In the genomic region with DNA sequence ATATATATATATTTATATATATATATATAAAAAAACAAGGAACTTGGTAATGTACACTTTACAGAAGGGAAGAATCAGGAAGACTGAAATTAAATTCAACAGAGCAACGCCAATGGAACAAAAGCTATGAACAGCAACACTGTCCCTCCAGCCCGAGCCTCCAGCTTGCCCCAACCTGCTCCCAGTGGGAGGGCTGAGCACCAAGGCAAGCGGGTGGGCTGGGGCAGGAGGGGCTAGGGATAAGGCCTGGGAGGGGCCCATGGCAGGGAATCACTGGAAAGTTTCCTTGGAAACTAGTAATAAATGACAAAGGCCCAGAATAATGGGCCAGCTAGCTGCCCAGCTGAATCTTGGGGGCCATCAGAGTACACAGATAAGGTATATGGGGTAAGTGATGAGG, we compare ENCODE assay signal across 11 mouse cellular contexts. TPM values are rescaled to one million over a fixed set of nuclear protein-coding genes. Genes with fewer than 3 reads are reported as not detected.
A peak's percentile ranks its signal among the peaks of the same experiment; 100 is the strongest.
DNase-seq lines count a peak whose midpoint lies in the region; ATAC-seq lines count a peak whose summit lies in the region.
"Had no signal": no experiment of that assay in that cellular context is flagged by ENCODE, and none has a peak within 500 bp of the region (broad histone marks: within the 10 kb centered on the region; RNA-seq: fewer than 3 reads in every experiment).

No protein-coding gene starts in this region.

- H3K4me2 ChIP-seq in forebrain, embryonic 16.5 days (ENCODE audit: low read length), result no peak overlapping the region
- no peak overlapping the region for H3K4me2 ChIP-seq in limb, embryonic 11.5 days (ENCODE audit: low read depth, severe bottlenecking)
- H3K4me2 ChIP-seq in embryonic facial prominence, embryonic 14.5 days (ENCODE audit: low read depth, low read length), result no peak overlapping the region
- H3K4me2 ChIP-seq in limb, embryonic 12.5 days, result no peak overlapping the region
- H3K4me2 ChIP-seq in kidney, embryonic 14.5 days (replicated peaks; ENCODE audit: low read depth, low read length), result no peak overlapping the region

- WGBS in forebrain, embryonic 10.5 days, result 42% methylated on average over 3 of the region's 3 CpGs
- WGBS in forebrain, embryonic 16.5 days, result 15% methylated on average over 3 of the region's 3 CpGs
- 50% methylated on average over 3 of the region's 3 CpGs for WGBS in limb, embryonic 11.5 days
- WGBS in limb, embryonic 10.5 days, result 66% methylated on average over 3 of the region's 3 CpGs
- 50% methylated on average over 3 of the region's 3 CpGs for WGBS in embryonic facial prominence, embryonic 14.5 days
- 65% methylated on average over 3 of the region's 3 CpGs for WGBS in limb, embryonic 12.5 days
- WGBS in kidney, embryonic 14.5 days, result 48% methylated on average over 3 of the region's 3 CpGs

- no peaks in the 10 kb centered on the region for H3K27me3 ChIP-seq in forebrain, embryonic 10.5 days (ENCODE audit: poor library complexity, severe bottlenecking)
- no peaks in the 10 kb centered on the region for H3K27me3 ChIP-seq in forebrain, embryonic 16.5 days (replicated peaks; ENCODE audit: control insufficient read depth, insufficient read depth, low read length)
- H3K27me3 ChIP-seq in limb, embryonic 11.5 days (ENCODE audit: control insufficient read depth, insufficient read depth, low read length), result no peaks in the 10 kb centered on the region
- H3K27me3 ChIP-seq in limb, embryonic 10.5 days (ENCODE audit: low read depth, poor library complexity, severe bottlenecking), result no peaks in the 10 kb centered on the region
- H3K27me3 ChIP-seq in embryonic facial prominence, embryonic 14.5 days (replicated peaks; ENCODE audit: control insufficient read depth, insufficient read depth, low read length), result no peaks in the 10 kb centered on the region
- H3K27me3 ChIP-seq in limb, embryonic 12.5 days, result no peaks in the 10 kb centered on the region
- H3K27me3 ChIP-seq in kidney, embryonic 14.5 days (ENCODE audit: control insufficient read depth, insufficient read depth, low read length), result no peaks in the 10 kb centered on the region

- H3K36me3 ChIP-seq in forebrain, embryonic 10.5 days (replicated peaks), result peaks cover 88% of the 10 kb centered on the region
- H3K36me3 ChIP-seq in forebrain, embryonic 16.5 days (ENCODE audit: control insufficient read depth, insufficient read depth), result peaks cover 28% of the 10 kb centered on the region
- peaks cover 10% of the 10 kb centered on the region; the same call in 1 of the 2 replicates for H3K36me3 ChIP-seq in limb, embryonic 11.5 days (ENCODE audit: control insufficient read depth, insufficient read depth, low read length)
- H3K36me3 ChIP-seq in limb, embryonic 10.5 days, result peaks cover 88% of the 10 kb centered on the region
- peaks cover 76% of the 10 kb centered on the region for H3K36me3 ChIP-seq in embryonic facial prominence, embryonic 14.5 days (ENCODE audit: control insufficient read depth, insufficient read depth, low read length)
- H3K36me3 ChIP-seq in limb, embryonic 12.5 days, result peaks cover 85% of the 10 kb centered on the region
- peaks cover 75% of the 10 kb centered on the region for H3K36me3 ChIP-seq in kidney, embryonic 14.5 days (ENCODE audit: control insufficient read depth, insufficient read depth, low read length)

- peaks cover 29% of the 10 kb centered on the region for H3K4me1 ChIP-seq in forebrain, embryonic 10.5 days
- H3K4me1 ChIP-seq in forebrain, embryonic 16.5 days (replicated peaks; ENCODE audit: control insufficient read depth, insufficient read depth, low read length), result peaks cover 19% of the 10 kb centered on the region
- H3K4me1 ChIP-seq in limb, embryonic 11.5 days (ENCODE audit: control insufficient read depth, insufficient read depth, low read length), result no peaks in the 10 kb centered on the region
- peaks cover 8% of the 10 kb centered on the region; the same call in 1 of the 2 replicates for H3K4me1 ChIP-seq in limb, embryonic 10.5 days
- H3K4me1 ChIP-seq in embryonic facial prominence, embryonic 14.5 days (ENCODE audit: control insufficient read depth, insufficient read depth, low read length), result no peaks in the 10 kb centered on the region
- peaks cover 15% of the 10 kb centered on the region for H3K4me1 ChIP-seq in limb, embryonic 12.5 days (replicated peaks)
- no peaks in the 10 kb centered on the region for H3K4me1 ChIP-seq in kidney, embryonic 14.5 days (ENCODE audit: control insufficient read depth, insufficient read depth, low read length)

- H3K27ac ChIP-seq in forebrain, embryonic 10.5 days, result peak overlapping the region; percentile 63; the same call in 1 of the 2 replicates
- no peak overlapping the region for H3K27ac ChIP-seq in forebrain, embryonic 16.5 days (ENCODE audit: low read length)
- H3K27ac ChIP-seq in limb, embryonic 11.5 days (replicated peaks; ENCODE audit: low read depth, low read length), result peak overlapping the region; percentile 48; the same call in 1 of the 2 replicates
- no peak overlapping the region for H3K27ac ChIP-seq in limb, embryonic 10.5 days
- peak overlapping the region; percentile 65; the same call in 1 of the 2 replicates for H3K27ac ChIP-seq in embryonic facial prominence, embryonic 14.5 days (replicated peaks; ENCODE audit: low read depth, low read length)
- peak overlapping the region; percentile 84 for H3K27ac ChIP-seq in limb, embryonic 12.5 days
- no peak overlapping the region for H3K27ac ChIP-seq in kidney, embryonic 14.5 days (ENCODE audit: low read depth, low read length)

- H3K9ac ChIP-seq in forebrain, embryonic 16.5 days (replicated peaks; ENCODE audit: low read depth, low read length), result no peak overlapping the region
- H3K9ac ChIP-seq in limb, embryonic 11.5 days (ENCODE audit: low read length), result no peak overlapping the region
- no peak overlapping the region for H3K9ac ChIP-seq in embryonic facial prominence, embryonic 14.5 days (ENCODE audit: low read depth, low read length)
- no peak overlapping the region for H3K9ac ChIP-seq in limb, embryonic 12.5 days (replicated peaks)
- H3K9ac ChIP-seq in kidney, embryonic 14.5 days (ENCODE audit: low read depth, low read length), result no peak overlapping the region

- ATAC-seq in forebrain, embryonic 16.5 days, result no peak; the same call in 1 of the 2 replicates
- no peak for ATAC-seq in limb, embryonic 11.5 days (ENCODE audit: insufficient number of reproducible peaks, low FRiP score, low TSS enrichment, low read depth)
- no peak for ATAC-seq in embryonic facial prominence, embryonic 14.5 days (ENCODE audit: low read depth)
- ATAC-seq in limb, embryonic 12.5 days (ENCODE audit: insufficient number of reproducible peaks, insufficient read depth, low FRiP score, low TSS enrichment, low read depth), result no peak
- ATAC-seq in kidney, embryonic 14.5 days (ENCODE audit: low FRiP score, low TSS enrichment), result no peak

- no peak for DNase-seq in forebrain, embryonic 10.5 days (ENCODE audit: extremely low spot score, low spot score)
- no peak for DNase-seq in limb, embryonic 11.5 days (ENCODE audit: low spot score)
- DNase-seq in limb, embryonic 10.5 days (ENCODE audit: low spot score), result no peak
- no peak for DNase-seq in embryonic facial prominence, embryonic 14.5 days (ENCODE audit: low spot score)
- DNase-seq in testis, postnatal 14 days (ENCODE audit: low spot score), result no peak
- DNase-seq: cerebellum, adult 9-11 months; kidney, adult 9 months; right cerebral cortex, postnatal 4 days had no signal

- H3K9me3 ChIP-seq in forebrain, embryonic 10.5 days, result no peaks in the 10 kb centered on the region
- no peaks in the 10 kb centered on the region for H3K9me3 ChIP-seq in forebrain, embryonic 16.5 days (ENCODE audit: control insufficient read depth, low read length)
- no peaks in the 10 kb centered on the region for H3K9me3 ChIP-seq in limb, embryonic 11.5 days (ENCODE audit: control insufficient read depth, low read length)
- H3K9me3 ChIP-seq in limb, embryonic 10.5 days (replicated peaks), result no peaks in the 10 kb centered on the region
- no peaks in the 10 kb centered on the region for H3K9me3 ChIP-seq in embryonic facial prominence, embryonic 14.5 days (ENCODE audit: control insufficient read depth, low read length)
- H3K9me3 ChIP-seq in limb, embryonic 12.5 days, result no peaks in the 10 kb centered on the region
- H3K9me3 ChIP-seq in kidney, embryonic 14.5 days (ENCODE audit: control insufficient read depth, low read length), result no peaks in the 10 kb centered on the region

- no peak overlapping the region for H3K4me3 ChIP-seq in forebrain, embryonic 10.5 days
- no peak overlapping the region for H3K4me3 ChIP-seq in forebrain, embryonic 16.5 days (replicated peaks; ENCODE audit: low read length)
- H3K4me3 ChIP-seq in limb, embryonic 11.5 days (ENCODE audit: low read depth, low read length), result no peak overlapping the region
- no peak overlapping the region for H3K4me3 ChIP-seq in limb, embryonic 10.5 days
- H3K4me3 ChIP-seq in embryonic facial prominence, embryonic 14.5 days (ENCODE audit: low read depth, low read length), result no peak overlapping the region
- no peak overlapping the region for H3K4me3 ChIP-seq in limb, embryonic 12.5 days (replicated peaks)
- H3K4me3 ChIP-seq in kidney, embryonic 14.5 days (ENCODE audit: low read length), result no peak overlapping the region

RNA-seq across cellular contexts. Expression of a gene that starts 24.7 kb away (rescaled TPM):
- polyA plus RNA-seq in forebrain, embryonic 10.5 days (2016; fragmentation: Nextera tagmentation; extraction: Ambion mirVana), result 204 and 217 TPM in 2 replicates
- polyA plus RNA-seq in forebrain, embryonic 16.5 days (2015; fragmentation: Nextera tagmentation; extraction: Ambion mirVana), result 345 and 364 TPM in 2 replicates
- 254 and 261 TPM in 2 replicates for polyA plus RNA-seq in limb, embryonic 11.5 days (2014; fragmentation: Nextera tagmentation; extraction: Ambion mirVana)
- 267 and 319 TPM in 2 replicates for polyA plus RNA-seq in limb, embryonic 10.5 days (2016; fragmentation: Nextera tagmentation; extraction: Ambion mirVana)
- 203 and 214 TPM in 2 replicates for polyA plus RNA-seq in embryonic facial prominence, embryonic 14.5 days (2014; fragmentation: Nextera tagmentation; extraction: Ambion mirVana)
- polyA plus RNA-seq in limb, embryonic 12.5 days (2016; fragmentation: Nextera tagmentation; extraction: Ambion mirVana), result 294 and 296 TPM in 2 replicates
- polyA plus RNA-seq in kidney, embryonic 14.5 days (2014; fragmentation: Nextera tagmentation; extraction: Ambion mirVana), result 194 and 204 TPM in 2 replicates

Comparison
In these comparisons a context has a peak if more than half of its experiments do, and no peak if none do; other contexts are left out.
1. H3K27ac ChIP-seq: peak in forebrain, embryonic 10.5 days (single experiment), limb, embryonic 11.5 days (single experiment), embryonic facial prominence, embryonic 14.5 days (single experiment) and limb, embryonic 12.5 days (single experiment); none in forebrain, embryonic 16.5 days (single experiment), limb, embryonic 10.5 days (single experiment) and kidney, embryonic 14.5 days (single experiment).